Mouse (Mus musculus) limb, embryonic 10.5 days (tissue): ENCODE measurements around the gene Hlf. TPM values are rescaled to one million over a fixed set of nuclear protein-coding genes. Genes with fewer than 3 reads are reported as not detected.
A peak's percentile ranks its signal among the peaks of the same experiment; 100 is the strongest.

Experiments used
- DNase-seq: peaks from one replicate; pipeline ENCODE4 v3.0.0-alpha.2; 2017; ENCODE audit warnings: low spot score
- H3K27ac ChIP-seq: fragments of 300-500 bp; sonication (generic); 2 replicates; pipeline ENCODE4 v1.5.1; 2016; ENCODE audit warnings: mild to moderate bottlenecking
- H3K27me3 ChIP-seq: fragments of 300-500 bp; sonication (generic); 2 replicates; pipeline ENCODE4 v1.6.1; 2016; ENCODE audit warnings: low read depth, mild to moderate bottlenecking; ENCODE audit not compliant: poor library complexity, severe bottlenecking
- H3K36me3 ChIP-seq: fragments of 300-500 bp; sonication (generic); 2 replicates; pipeline ENCODE4 v1.6.1; 2016; ENCODE audit warnings: mild to moderate bottlenecking, moderate library complexity
- H3K4me1 ChIP-seq: fragments of 300-500 bp; sonication (generic); 2 replicates; pipeline ENCODE4 v1.6.1; 2016
- H3K4me3 ChIP-seq: fragments of 300-500 bp; sonication (generic); 2 replicates; pipeline ENCODE4 v1.5.1; 2016; ENCODE audit warnings: mild to moderate bottlenecking, moderate library complexity
- H3K9me3 ChIP-seq: fragments of 300-500 bp; sonication (generic); replicated peaks from 2 replicates; pipeline ENCODE4 v1.6.1; 2016; ENCODE audit warnings: mild to moderate bottlenecking
- WGBS: fragments of 180-500 bp; shearing (Covaris S2); methylation state at CpG from one replicate; pipeline ENCODE4 v1.1.7; 2016; 5-methylcytosine and 5-hydroxymethylcytosine counted together
- polyA plus RNA-seq: library from polyadenylated mRNA; unstranded; fragments of >200 nt; fragmentation: Nextera tagmentation; extraction: Ambion mirVana; gene quantifications from 2 replicates; pipeline ENCODE4 v1.2.1, GENCODE M21; 2016

The Hlf gene
- 0.21 and 0.29 TPM in 2 replicates for polyA plus RNA-seq

DNA sequence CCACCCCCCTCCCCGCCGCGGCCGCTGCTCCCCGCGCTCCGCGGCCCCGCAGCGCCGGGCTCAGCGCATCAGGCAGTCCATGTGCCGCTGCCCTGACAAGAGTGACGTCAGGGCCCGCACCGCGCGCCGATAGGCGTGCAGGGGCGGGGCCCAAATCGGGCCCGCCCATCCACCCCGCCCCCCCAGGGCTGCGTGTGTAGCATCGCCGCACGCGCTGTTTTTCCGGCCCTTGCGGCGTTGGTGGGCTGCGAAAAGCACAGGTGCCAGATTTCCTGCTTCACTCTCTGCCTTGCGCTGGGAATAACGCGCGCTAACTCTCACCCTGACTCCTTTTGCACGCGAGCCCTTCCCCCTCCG is at the start of gene Hlf:
Gene Hlf (minus strand): TSS at position 79 of the 357 bp plus-strand sequence.
- under 1% methylated on average over 40 of the region's 40 CpGs for WGBS
- Histone ChIP-seq H3K27me3 (peaks cover 70% of the 10 kb centered on the region), H3K27ac (0 out of 2 replicates have a peak within 1 kb of the TSS, but pooled peaks have one; percentile 20), H3K9me3 (no peaks in the 10 kb centered on the region), H3K4me1 (peaks cover 24% of the 10 kb centered on the region), H3K36me3 (no peaks in the 10 kb centered on the region), H3K4me3 (peak within 1 kb of the TSS; percentile 53)
- DNase-seq, result peak; percentile 92

DNA sequence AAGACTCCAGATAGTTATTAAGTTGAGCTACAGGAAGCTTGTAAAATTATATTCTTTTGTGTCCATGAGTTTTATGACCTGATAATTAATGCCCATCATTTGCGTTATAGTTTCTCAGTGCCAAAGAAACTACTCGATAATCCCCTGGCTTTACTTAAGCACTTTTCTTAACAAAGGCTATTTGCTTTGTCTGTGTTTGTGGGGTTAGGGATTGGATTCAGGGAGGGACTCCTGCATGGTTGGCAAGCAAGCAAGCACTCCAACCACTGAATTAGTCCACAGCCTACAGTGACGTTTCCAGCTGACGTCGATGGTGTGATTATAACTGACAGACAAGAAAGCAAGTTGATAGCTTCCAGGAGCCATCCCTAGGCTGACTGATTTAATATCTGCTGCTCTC is 48.1 kb upstream of the Hlf start:
- WGBS, result 79% methylated on average over 5 of the region's 5 CpGs
- Histone ChIP-seq H3K27ac (no peak overlapping the region), H3K4me1 (no peaks in the 10 kb centered on the region), H3K4me3 (no peak overlapping the region), H3K27me3 (no peaks in the 10 kb centered on the region), H3K9me3 (no peaks in the 10 kb centered on the region), H3K36me3 (no peaks in the 10 kb centered on the region)
- no peak for DNase-seq

DNA sequence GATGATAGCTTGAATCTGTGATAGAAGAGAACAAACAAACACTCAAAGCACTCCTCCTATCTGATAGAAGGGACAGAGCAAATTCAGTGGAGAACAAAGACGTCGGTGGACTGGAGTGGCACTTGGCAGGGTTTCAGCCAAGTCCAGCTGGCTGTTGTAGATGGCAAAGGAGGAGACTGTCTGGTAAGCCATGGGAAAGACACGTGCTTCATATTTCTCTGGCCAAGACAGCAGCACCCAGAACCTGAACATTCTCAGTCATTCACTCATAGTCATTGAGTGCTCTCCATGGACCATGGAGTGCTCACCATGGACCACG is 34.5 kb upstream of the Hlf start:
- DNase-seq, result no peak
- peaks cover 15% of the 10 kb centered on the region for H3K4me1 ChIP-seq
- H3K9me3 ChIP-seq, result no peaks in the 10 kb centered on the region
- WGBS, result 94% methylated on average over 4 of the region's 4 CpGs
- no peak overlapping the region for H3K4me3 ChIP-seq
- no peaks in the 10 kb centered on the region for H3K36me3 ChIP-seq
- H3K27ac ChIP-seq, result no peak overlapping the region
- peaks cover 4% of the 10 kb centered on the region; the same call in 1 of the 2 replicates for H3K27me3 ChIP-seq

- Histone ChIP-seq H3K36me3 (no peaks in the 10 kb centered on the region), H3K27ac (peak overlapping the region; percentile 14; the same call in 1 of the 2 replicates), H3K4me1 (peaks cover 15% of the 10 kb centered on the region), H3K9me3 (no peaks in the 10 kb centered on the region), H3K4me3 (no peak overlapping the region), H3K27me3 (peaks cover 10% of the 10 kb centered on the region)
- DNase-seq, result peak; percentile 59
- 67% methylated on average over 11 of the region's 11 CpGs for WGBS
These were observed 33.9 kb upstream of the Hlf start for GRCm38 (mm10) chr11:90424334-90425206.

DNA sequence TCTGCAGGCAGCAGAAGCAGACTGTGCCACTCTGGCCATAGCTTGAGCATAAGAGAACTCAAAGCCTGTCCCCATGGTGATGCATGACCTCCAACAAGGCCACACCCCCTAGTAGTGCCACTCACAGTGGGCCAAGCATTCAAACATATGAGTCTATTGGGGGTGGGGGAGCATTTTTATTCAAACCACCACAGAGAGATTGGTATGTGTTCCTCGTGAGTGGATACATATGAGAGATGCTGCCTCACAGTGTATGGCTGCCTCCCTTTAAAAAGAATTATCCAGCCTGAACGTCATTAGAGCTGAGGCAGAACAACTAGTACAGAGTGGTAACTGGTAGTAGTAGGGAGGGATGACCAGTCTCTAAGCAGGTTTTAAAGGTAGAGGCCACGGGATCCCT is 33.2 kb upstream of the Hlf start:
- H3K4me1 ChIP-seq, result peaks cover 15% of the 10 kb centered on the region
- no peak for DNase-seq
- H3K4me3 ChIP-seq, result no peak overlapping the region
- H3K36me3 ChIP-seq, result no peaks in the 10 kb centered on the region
- H3K27ac ChIP-seq, result peak overlapping the region; percentile 14; the same call in 1 of the 2 replicates
- H3K27me3 ChIP-seq, result peaks cover 17% of the 10 kb centered on the region
- no peaks in the 10 kb centered on the region for H3K9me3 ChIP-seq
- 73% methylated on average over 3 of the region's 3 CpGs for WGBS

DNA sequence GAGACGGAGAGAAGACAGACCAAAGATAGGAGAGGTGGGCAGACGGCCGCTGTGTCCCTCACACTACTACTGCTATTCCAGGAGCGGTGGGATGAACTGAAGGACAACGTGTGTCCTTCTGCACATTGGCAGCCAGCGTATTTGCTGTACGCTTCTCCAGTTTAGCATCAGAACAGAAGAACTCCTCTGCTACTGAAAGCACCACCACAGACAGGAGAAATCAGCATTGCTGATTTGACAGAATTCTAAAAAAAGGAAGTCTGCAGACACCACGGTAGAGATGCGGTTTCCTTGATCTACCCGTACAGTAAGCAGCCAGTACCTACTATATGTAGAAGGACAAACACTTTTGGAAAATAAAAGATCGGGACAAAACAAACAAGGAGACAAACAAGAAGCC is 29.0 kb upstream of the Hlf start:
- DNase-seq, result no peak
- no peak overlapping the region for H3K27ac ChIP-seq
- H3K27me3 ChIP-seq, result peaks cover 33% of the 10 kb centered on the region
- H3K9me3 ChIP-seq, result no peaks in the 10 kb centered on the region
- WGBS, result 93% methylated on average over 11 of the region's 11 CpGs
- H3K4me1 ChIP-seq, result peaks cover 24% of the 10 kb centered on the region
- H3K4me3 ChIP-seq, result no peak overlapping the region
- no peaks in the 10 kb centered on the region for H3K36me3 ChIP-seq

GRCm38 (mm10) chr11:90417921-90418320 is 27.2 kb upstream of the Hlf start:
- peak overlapping the region; percentile 47 for H3K4me3 ChIP-seq
- H3K27ac ChIP-seq, result peak overlapping the region; percentile 72
- peak; percentile 95 for DNase-seq
- H3K27me3 ChIP-seq, result peaks cover 33% of the 10 kb centered on the region
- H3K9me3 ChIP-seq, result no peaks in the 10 kb centered on the region
- peaks cover 12% of the 10 kb centered on the region for H3K4me1 ChIP-seq
- under 1% methylated on average over 42 of the region's 42 CpGs for WGBS
- no peaks in the 10 kb centered on the region for H3K36me3 ChIP-seq

GRCm38 (mm10) chr11:90417011-90417410 is 26.3 kb upstream of the Hlf start:
- DNase-seq, result no peak
- no peaks in the 10 kb centered on the region for H3K36me3 ChIP-seq
- 75% methylated on average over 5 of the region's 5 CpGs for WGBS
- H3K27ac ChIP-seq, result no peak overlapping the region
- H3K4me3 ChIP-seq, result no peak overlapping the region
- peaks cover 33% of the 10 kb centered on the region for H3K27me3 ChIP-seq
- peaks cover 12% of the 10 kb centered on the region for H3K4me1 ChIP-seq
- H3K9me3 ChIP-seq, result no peaks in the 10 kb centered on the region

DNA sequence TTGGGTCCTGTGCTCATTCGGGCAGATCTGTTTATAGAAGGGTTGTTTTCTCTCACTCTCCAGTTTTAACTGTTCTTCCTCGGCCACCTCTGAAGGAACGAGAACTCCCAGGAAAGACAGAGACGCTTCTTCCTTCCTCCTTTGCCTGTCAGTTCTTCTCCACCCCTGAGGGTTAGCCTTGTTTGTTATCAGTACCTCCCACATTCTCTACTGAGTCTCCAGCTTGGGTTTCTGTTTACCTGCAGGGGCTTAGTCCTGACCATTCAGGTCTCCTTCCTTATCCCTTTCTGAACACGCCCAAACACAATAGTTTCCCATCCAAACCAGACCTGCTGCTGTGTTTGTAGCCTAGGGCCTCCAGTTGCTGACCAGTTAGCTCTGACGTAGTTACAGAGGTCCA is 8.2 kb upstream of the Hlf start:
- Histone ChIP-seq H3K27me3 (no peaks in the 10 kb centered on the region), H3K27ac (no peak overlapping the region), H3K4me1 (no peaks in the 10 kb centered on the region), H3K9me3 (no peaks in the 10 kb centered on the region), H3K36me3 (no peaks in the 10 kb centered on the region), H3K4me3 (no peak overlapping the region)
- DNase-seq, result no peak
- WGBS, result 49% methylated on average over 6 of the region's 6 CpGs

- Histone ChIP-seq H3K4me1 (peaks cover 24% of the 10 kb centered on the region), H3K9me3 (no peaks in the 10 kb centered on the region), H3K27ac (no peak overlapping the region), H3K27me3 (peaks cover 64% of the 10 kb centered on the region), H3K36me3 (no peaks in the 10 kb centered on the region), H3K4me3 (peak overlapping the region; percentile 53)
- 10% methylated on average over 14 of the region's 14 CpGs for WGBS
- no peak for DNase-seq
These were observed 833 bp upstream of the Hlf start for GRCm38 (mm10) chr11:90391271-90392185.

DNA sequence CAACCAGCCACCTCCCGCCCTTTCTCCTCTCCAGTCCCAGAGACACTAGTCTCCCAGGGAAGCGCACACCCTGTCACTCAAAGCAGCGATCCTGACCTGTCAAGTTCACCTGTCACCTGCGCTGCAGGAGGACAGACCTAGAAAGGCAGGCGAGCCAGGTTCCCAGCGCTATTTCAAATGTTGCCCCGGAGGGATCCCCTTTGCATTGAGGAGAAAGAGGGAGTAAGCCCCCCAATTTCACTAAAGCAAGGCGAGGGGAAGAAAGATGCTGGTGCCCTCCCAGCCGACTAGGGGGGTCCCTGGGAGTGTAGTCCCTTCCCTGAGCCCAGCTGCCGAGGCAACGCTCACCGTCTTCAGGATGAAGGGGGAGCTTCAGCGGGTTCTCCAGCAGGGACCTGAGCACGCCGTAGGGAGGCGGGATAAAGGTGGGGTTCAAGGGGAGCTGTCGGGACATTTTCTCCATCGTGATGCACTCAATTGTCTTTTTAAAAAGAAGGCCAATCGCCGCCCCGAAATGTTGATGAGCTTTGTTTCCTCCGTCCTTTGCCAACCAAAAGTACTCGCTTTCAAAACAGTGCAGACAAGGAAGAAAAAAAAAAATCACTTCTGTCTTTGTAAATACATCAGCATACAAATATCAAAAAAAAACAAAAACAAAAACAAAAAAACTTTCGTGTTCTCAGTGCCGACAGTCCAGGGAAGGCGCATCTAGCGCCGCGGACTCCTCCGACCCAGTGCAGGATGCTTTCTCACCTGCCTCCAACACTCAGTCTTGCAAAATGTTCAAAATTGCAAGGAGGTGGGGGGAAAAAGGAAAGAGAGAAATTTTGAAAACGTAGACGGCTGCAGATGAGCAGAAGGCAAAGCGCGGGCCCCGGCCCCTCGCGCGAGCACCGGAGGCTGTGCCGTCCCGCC is 536 bp downstream of the Hlf start:
- DNase-seq, result peak; percentile 55
- Histone ChIP-seq H3K27me3 (peaks cover 73% of the 10 kb centered on the region), H3K4me1 (peaks cover 24% of the 10 kb centered on the region), H3K36me3 (no peaks in the 10 kb centered on the region), H3K27ac (0 out of 2 replicates have a peak overlapping the region, but pooled peaks have one; percentile 20), H3K4me3 (peak overlapping the region; percentile 53), H3K9me3 (no peaks in the 10 kb centered on the region)
- WGBS, result under 1% methylated on average over 40 of the region's 41 CpGs

- H3K36me3 ChIP-seq, result no peaks in the 10 kb centered on the region
- DNase-seq, result peak; percentile 50
- WGBS, result under 1% methylated on average over 36 of the region's 36 CpGs
- no peak overlapping the region for H3K27ac ChIP-seq
- H3K9me3 ChIP-seq, result no peaks in the 10 kb centered on the region
- peaks cover 24% of the 10 kb centered on the region for H3K4me1 ChIP-seq
- H3K27me3 ChIP-seq, result peaks cover 76% of the 10 kb centered on the region
- peak overlapping the region; percentile 53 for H3K4me3 ChIP-seq
These were observed 1.4 kb downstream of the Hlf start for GRCm38 (mm10) chr11:90389174-90389901.
